Comparison of ENCODE assay signal across 14 mouse cellular contexts in genomic region chr1:36074197-36074596, GRCm38 (mm10). TPM values are rescaled to one million over a fixed set of nuclear protein-coding genes. Genes with fewer than 3 reads are reported as not detected.
DNase-seq lines count a peak whose midpoint lies in the region; ATAC-seq lines count a peak whose summit lies in the region.
"Had no signal": no experiment of that assay in that cellular context is flagged by ENCODE, and none has a peak within 500 bp of the region (broad histone marks: within the 10 kb centered on the region; RNA-seq: fewer than 3 reads in every experiment).

No protein-coding gene starts in this region.

- H3K27me3 ChIP-seq in heart, embryonic 11.5 days (ENCODE audit: control insufficient read depth, insufficient read depth, low read length), result no peaks in the 10 kb centered on the region
- H3K27me3 ChIP-seq in liver, embryonic 13.5 days, result no peaks in the 10 kb centered on the region
- H3K27me3 ChIP-seq: neural tube, embryonic 12.5 days had no signal

- H3K4me3 ChIP-seq in heart, embryonic 11.5 days (ENCODE audit: low read depth, low read length), result no peak overlapping the region
- H3K4me3 ChIP-seq in liver, embryonic 13.5 days (replicated peaks), result no peak overlapping the region
- H3K4me3 ChIP-seq: forebrain, embryonic 10.5 days; hindbrain, embryonic 10.5 days; neural tube, embryonic 12.5 days had no signal

- no peak overlapping the region for H3K4me2 ChIP-seq in heart, embryonic 11.5 days
- H3K4me2 ChIP-seq in liver, embryonic 13.5 days, result no peak overlapping the region
- H3K4me2 ChIP-seq: lung, embryonic 14.5 days had no signal

- peak overlapping the region; percentile 22; the same call in 1 of the 2 replicates for H3K27ac ChIP-seq in heart, embryonic 11.5 days (ENCODE audit: low read depth, low read length)
- peak overlapping the region; percentile 90 for H3K27ac ChIP-seq in liver, embryonic 13.5 days
- H3K27ac ChIP-seq: embryonic facial prominence, embryonic 13.5 days; forebrain, embryonic 10.5 days; hindbrain, embryonic 10.5 days; neural tube, embryonic 12.5 days had no signal

- no peaks in the 10 kb centered on the region for H3K9me3 ChIP-seq in heart, embryonic 11.5 days (replicated peaks; ENCODE audit: control insufficient read depth, low read length)
- no peaks in the 10 kb centered on the region for H3K9me3 ChIP-seq in liver, embryonic 13.5 days (replicated peaks)
- H3K9me3 ChIP-seq: embryonic facial prominence, embryonic 13.5 days; forebrain, embryonic 10.5 days; hindbrain, embryonic 10.5 days; neural tube, embryonic 12.5 days had no signal

- H3K4me1 ChIP-seq in heart, embryonic 11.5 days (ENCODE audit: control insufficient read depth, insufficient read depth, low read length), result peaks cover 55% of the 10 kb centered on the region
- H3K4me1 ChIP-seq in liver, embryonic 13.5 days (replicated peaks), result peaks cover 99% of the 10 kb centered on the region

- DNase-seq in heart, postnatal 4 days, result no peak
- peak; percentile 47 for DNase-seq in kidney, adult 9 months
- no peak for DNase-seq in kidney, adult 8-10 months
- DNase-seq in ZHBTc4 (ENCODE audit: low read depth, low spot score), result peak; percentile 54
- no peak for DNase-seq in liver, embryonic 13.5 days
- no peak for DNase-seq in cerebellum, postnatal 25 days
- DNase-seq: lung, embryonic 14.5 days; thymus, adult 2 months had no signal

- 88% methylated on average over 4 of the region's 5 CpGs for WGBS in heart, embryonic 11.5 days (ENCODE audit: insufficient replicate concordance)
- WGBS in liver, embryonic 13.5 days (ENCODE audit: insufficient replicate concordance), result 90% methylated on average over 5 of the region's 5 CpGs

- no peak for ATAC-seq in heart, embryonic 11.5 days (replicated peaks; ENCODE audit: insufficient number of reproducible peaks, low FRiP score, low TSS enrichment)
- no peak for ATAC-seq in liver, embryonic 13.5 days (ENCODE audit: low read depth)
- no peak for ATAC-seq in megakaryocyte, adult 5-6 weeks (ENCODE audit: poor library complexity, severe bottlenecking)

- no peak overlapping the region for H3K9ac ChIP-seq in heart, embryonic 11.5 days (ENCODE audit: low read depth, low read length)
- peak overlapping the region; percentile 42; the same call in 1 of the 2 replicates for H3K9ac ChIP-seq in liver, embryonic 13.5 days
- H3K9ac ChIP-seq: embryonic facial prominence, embryonic 13.5 days; lung, embryonic 14.5 days; neural tube, embryonic 12.5 days had no signal

- 0 out of 2 replicates have a peak, but pooled peaks cover 2% of the 10 kb centered on the region for H3K36me3 ChIP-seq in heart, embryonic 11.5 days (ENCODE audit: control insufficient read depth, insufficient read depth, low read length)
- H3K36me3 ChIP-seq in liver, embryonic 13.5 days, result peaks cover 91% of the 10 kb centered on the region

RNA-seq across cellular contexts. Expression of gene Hs6st1, which starts 6.0 kb away (rescaled TPM):
- 10.2 and 12.6 TPM in 2 replicates for polyA plus RNA-seq in heart, embryonic 11.5 days (2014; fragmentation: Nextera tagmentation; extraction: Ambion mirVana)
- 10 to 100 TPM; 30.0 to 33.3 TPM for total RNA-seq in heart, postnatal 4 days (2021)
- 4.6 and 6.1 TPM in 2 replicates for polyA plus RNA-seq in liver, embryonic 13.5 days (2015; fragmentation: Nextera tagmentation; extraction: Ambion mirVana)
- total RNA-seq in megakaryocyte, adult 5-6 weeks (2015), result 28.7 and 30.0 TPM in 2 replicates
- total RNA-seq in megakaryocyte, adult 5-6 weeks (2017), result 16.0 and 17.0 TPM in 2 replicates

Comparison
In these comparisons a context has a peak if more than half of its experiments do, and no peak if none do; other contexts are left out.
1. DNase-seq: peak in kidney, adult 9 months (single experiment) and ZHBTc4 (single experiment); none in heart, postnatal 4 days (single experiment), kidney, adult 8-10 months (0 of 2), liver, embryonic 13.5 days (single experiment) and cerebellum, postnatal 25 days (0 of 2).